Mouse (Mus musculus) bone marrow, adult 2 months (tissue): Measurements from ENCODE around the gene Has1.

Experiments used
- CTCF ChIP-seq: fragments of 200-500 bp; IDR thresholded peaks from 2 replicates; pipeline ENCODE4 v1.5.1; 2011; ENCODE audit warnings: low read length, control low read depth; ENCODE audit not compliant: control insufficient read depth, insufficient read depth
- POLR2A ChIP-seq: fragments of 200-500 bp; IDR thresholded peaks from 2 replicates; pipeline ENCODE4 v1.6.1; 2011; ENCODE audit warnings: low read depth, mild to moderate bottlenecking, control low read depth, low read length, borderline replicate concordance; ENCODE audit not compliant: control insufficient read depth

- no peak for TF ChIP-seq CTCF
- TF ChIP-seq POLR2A, result no peak
Measured at GRCm38 (mm10) chr17:17860110-17860509, 5.1 kb upstream of the Has1 start.
